Mouse (Mus musculus) CD8-positive naive resting alpha-beta T cell, adult 2 months (primary cell): Measurements from ENCODE around the gene Fnbp1l.

Experiments used
- DNase-seq, 2 experiments: peaks; one replicate each; pipeline ENCODE4 v3.0.0; 2022; ENCODE audit warnings: low read depth in 2 of 2, low spot score in 2 of 2

Gene Fnbp1l

GRCm38 (mm10) chr3:122528477-122528876, 91.0 kb downstream of the Fnbp1l start:
- DNase-seq = no peak

GRCm38 (mm10) chr3:122521294-122521693, 98.2 kb downstream of the Fnbp1l start:
- no peak for DNase-seq

- DNase-seq = no peak
These were observed 98.6 kb downstream of the Fnbp1l start for GRCm38 (mm10) chr3:122520875-122521274.

GRCm38 (mm10) chr3:122520365-122520764, 99.2 kb downstream of the Fnbp1l start:
- no peak for DNase-seq

GRCm38 (mm10) chr3:122519082-122519481, 100.4 kb downstream of the Fnbp1l start:
- no peak for DNase-seq

GRCm38 (mm10) chr3:122518231-122518736, 101.2 kb downstream of the Fnbp1l start:
- no peak for DNase-seq

GRCm38 (mm10) chr3:122517726-122518125, 101.8 kb downstream of the Fnbp1l start:
- no peak for DNase-seq

- no peak for DNase-seq
These were observed 103.2 kb downstream of the Fnbp1l start for GRCm38 (mm10) chr3:122516327-122516695.

- no peak for DNase-seq
These were observed 103.8 kb downstream of the Fnbp1l start for GRCm38 (mm10) chr3:122515568-122516326.

- no peak for DNase-seq
These were observed 106.7 kb downstream of the Fnbp1l start for GRCm38 (mm10) chr3:122512725-122513375.

GRCm38 (mm10) chr3:122511721-122512619, 107.5 kb downstream of the Fnbp1l start:
- no peak for DNase-seq

- no peak for DNase-seq
These were observed 108.6 kb downstream of the Fnbp1l start for GRCm38 (mm10) chr3:122510932-122511331.

- DNase-seq = no peak
These were observed 109.2 kb downstream of the Fnbp1l start for GRCm38 (mm10) chr3:122510240-122510750.

GRCm38 (mm10) chr3:122509534-122510239, 109.8 kb downstream of the Fnbp1l start:
- no peak for DNase-seq

GRCm38 (mm10) chr3:122509084-122509483, 110.4 kb downstream of the Fnbp1l start:
- DNase-seq = no peak

- DNase-seq = no peak
These were observed 111.7 kb downstream of the Fnbp1l start for GRCm38 (mm10) chr3:122507826-122508225.

GRCm38 (mm10) chr3:122506343-122506916, 113.1 kb downstream of the Fnbp1l start:
- no peak for DNase-seq

- no peak for DNase-seq
These were observed 118.6 kb downstream of the Fnbp1l start for GRCm38 (mm10) chr3:122500929-122501328.

GRCm38 (mm10) chr3:122499647-122500046, 119.9 kb downstream of the Fnbp1l start:
- no peak for DNase-seq

- DNase-seq = no peak
These were observed 121.0 kb downstream of the Fnbp1l start for GRCm38 (mm10) chr3:122498528-122498927.
